ENCODE assay signal across 11 mouse cellular contexts in genomic region chr11:83572223-83572622, GRCm38 (mm10). TPM values are rescaled to one million over a fixed set of nuclear protein-coding genes. Genes with fewer than 3 reads are reported as not detected.
DNase-seq lines count a peak whose midpoint lies in the region; ATAC-seq and TF ChIP-seq lines count a peak whose summit lies in the region.
"Had no signal": no experiment of that assay in that cellular context is flagged by ENCODE, and none has a peak within 500 bp of the region (broad histone marks: within the 10 kb centered on the region; RNA-seq: fewer than 3 reads in every experiment).

No protein-coding gene starts in this region.

- H3K4me2 ChIP-seq in midbrain, embryonic 15.5 days = no peak overlapping the region
- H3K4me2 ChIP-seq: midbrain, embryonic 12.5 days had no signal

- H3K4me1 ChIP-seq in lung, adult 2 months (ENCODE audit: control insufficient read depth, insufficient read depth, low read length) = no peaks in the 10 kb centered on the region
- no peaks in the 10 kb centered on the region for H3K4me1 ChIP-seq in midbrain, embryonic 15.5 days
- H3K4me1 ChIP-seq: midbrain, embryonic 12.5 days had no signal

- peak; percentile 72 for ATAC-seq in monocyte, adult 5-6 weeks (replicated peaks; ENCODE audit: insufficient number of reproducible peaks, low FRiP score, low TSS enrichment, poor library complexity, severe bottlenecking)
- no peak for ATAC-seq in midbrain, embryonic 15.5 days (replicated peaks)

- H3K27me3 ChIP-seq in midbrain, embryonic 15.5 days (replicated peaks) = no peaks in the 10 kb centered on the region
- H3K27me3 ChIP-seq: midbrain, embryonic 12.5 days had no signal

- no peak for TF ChIP-seq POLR2A in lung, adult 2 months (IDR thresholded peaks at IDR 0.05; ENCODE audit: borderline replicate concordance, extremely low read depth, low read depth, low read length)

- H3K9me3 ChIP-seq in midbrain, embryonic 15.5 days = no peaks in the 10 kb centered on the region
- H3K9me3 ChIP-seq: midbrain, embryonic 12.5 days had no signal

- WGBS in lung, adult 2 months = 70% methylated on average over 8 of the region's 8 CpGs
- WGBS in midbrain, embryonic 15.5 days = 93% methylated on average over 8 of the region's 8 CpGs

- DNase-seq in adrenal gland, adult (ENCODE audit: inconsistent age in 2 of 2, low spot score in 1 of 2) = peak; percentile 47 to 49
- DNase-seq in adrenal gland, adult 8-10 months = no peak
- DNase-seq in lung, adult 18-20 months = peak; percentile 54 to 60
- DNase-seq in lung, adult 2 months = no peak
- DNase-seq in kidney, postnatal 10 days = peak; percentile 52
- DNase-seq in right cerebral cortex, adult 2 months (ENCODE audit: low spot score in 2 of 2) = no peak
- DNase-seq: right cerebral cortex, postnatal 14 days had no signal

- H3K27ac ChIP-seq in midbrain, embryonic 15.5 days = no peak overlapping the region
- H3K27ac ChIP-seq: midbrain, embryonic 12.5 days had no signal

- no peaks in the 10 kb centered on the region for H3K36me3 ChIP-seq in midbrain, embryonic 15.5 days (replicated peaks)
- H3K36me3 ChIP-seq: midbrain, embryonic 12.5 days had no signal

- no peak overlapping the region for H3K9ac ChIP-seq in midbrain, embryonic 15.5 days
- H3K9ac ChIP-seq: midbrain, embryonic 12.5 days had no signal

- TF ChIP-seq CTCF in lung, adult 2 months (IDR thresholded peaks at IDR 0.05; ENCODE audit: insufficient read depth, low read length) = no peak

- no peak overlapping the region for H3K4me3 ChIP-seq in lung, adult 2 months (replicated peaks; ENCODE audit: extremely low read depth, low read depth, low read length)
- H3K4me3 ChIP-seq in midbrain, embryonic 15.5 days = no peak overlapping the region
- H3K4me3 ChIP-seq: midbrain, embryonic 12.5 days had no signal

RNA-seq across cellular contexts. Expression of gene Ccl9, which starts 6.2 kb away (rescaled TPM):
- 10 to 100 TPM in 1 of 4 experiments, 1 to 10 TPM in 3; 3.8 to 11.6 (median 6.6) TPM for total RNA-seq in adrenal gland, adult 8-10 months (2022)
- polyA plus RNA-seq in lung, adult 2 months (2012; rRNA removed) = 3.6 and 8.0 TPM in 2 replicates
- total RNA-seq in monocyte, adult 5-6 weeks (2017) = 98.1 to 442 TPM (median 354 TPM) in 3 replicates
- polyA plus RNA-seq in midbrain, embryonic 15.5 days (2015; fragmentation: Nextera tagmentation; extraction: Ambion mirVana) = 1.6 and 2.2 TPM in 2 replicates

RNA-seq across cellular contexts. Expression of gene Ccl6, which starts 20.7 kb away (rescaled TPM):
- total RNA-seq in adrenal gland, adult 8-10 months (2022) = 10 to 100 TPM; 11.5 to 22.0 (median 14.3) TPM
- 64.7 and 98.8 TPM in 2 replicates for polyA plus RNA-seq in lung, adult 2 months (2012; rRNA removed)
- total RNA-seq in monocyte, adult 5-6 weeks (2017) = 235 to 1,319 TPM (median 1,123 TPM) in 3 replicates
- polyA plus RNA-seq in midbrain, embryonic 15.5 days (2015; fragmentation: Nextera tagmentation; extraction: Ambion mirVana) = 2.1 and 3.5 TPM in 2 replicates

RNA-seq across cellular contexts. Expression of gene Ccl5, which starts 41.9 kb away (rescaled TPM):
- 1 to 10 TPM; 2.1 to 3.8 (median 2.7) TPM for total RNA-seq in adrenal gland, adult 8-10 months (2022)
- polyA plus RNA-seq in lung, adult 2 months (2012; rRNA removed) = 70.3 and 198 TPM in 2 replicates
- total RNA-seq in monocyte, adult 5-6 weeks (2017) = 781 to 2,479 TPM (median 803 TPM) in 3 replicates
- polyA plus RNA-seq in midbrain, embryonic 15.5 days (2015; fragmentation: Nextera tagmentation; extraction: Ambion mirVana) = 0.89 TPM in 1 of 2 replicates, not detected in the other
- total RNA-seq: layer of hippocampus, postnatal 25 days had no signal
- polyA plus RNA-seq: midbrain, embryonic 12.5 days had no signal

RNA-seq across cellular contexts. Expression of gene Heatr9, which starts 50.2 kb away (rescaled TPM):
- not detected for total RNA-seq in adrenal gland, adult 8-10 months (2022)
- polyA plus RNA-seq in lung, adult 2 months (2012; rRNA removed) = 0.06 TPM in 1 of 2 replicates, not detected in the other
- 7.9 to 25.0 TPM (median 9.1 TPM) in 3 replicates for total RNA-seq in monocyte, adult 5-6 weeks (2017)
- polyA plus RNA-seq in midbrain, embryonic 15.5 days (2015; fragmentation: Nextera tagmentation; extraction: Ambion mirVana) = not detected in 2 replicates
- total RNA-seq: layer of hippocampus, postnatal 25 days had no signal
- polyA plus RNA-seq: midbrain, embryonic 12.5 days had no signal

Comparison
In these comparisons a context has a peak if more than half of its experiments do, and no peak if none do; other contexts are left out.
1. DNase-seq: peak in adrenal gland, adult (2 of 2), lung, adult 18-20 months (2 of 2) and kidney, postnatal 10 days (single experiment); none in adrenal gland, adult 8-10 months (single experiment), lung, adult 2 months (single experiment) and right cerebral cortex, adult 2 months (0 of 2).
2. RNA of gene Ccl6, which starts 20.7 kb away (total RNA-seq): 235 to 1,319 TPM in monocyte, adult 5-6 weeks; 11.5 to 22.0 TPM in adrenal gland, adult 8-10 months; every median in the first group is over 10 times any median in the second.
3. RNA of gene Ccl5, which starts 41.9 kb away (total RNA-seq): 781 to 2,479 TPM in monocyte, adult 5-6 weeks; 2.1 to 3.8 TPM in adrenal gland, adult 8-10 months; every median in the first group is over 100 times any median in the second.